Mouse (Mus musculus): ENCODE data around the gene Rad54l2. TPM values are rescaled to one million over a fixed set of nuclear protein-coding genes. Genes with fewer than 3 reads are reported as not detected.

Gene Rad54l2
- polyA plus RNA-seq, 1 experiment from 2014 or later = 5.2 TPM

- peak overlapping the region; percentile 87 for H3K27ac ChIP-seq (ENCODE audit: low read length)
- 17% methylated on average over 10 of the region's 10 CpGs for WGBS
- no peak for ATAC-seq
These were observed 369 bp upstream of the Rad54l2 start for GRCm38 (mm10) chr9:106789363-106789762.

DNA sequence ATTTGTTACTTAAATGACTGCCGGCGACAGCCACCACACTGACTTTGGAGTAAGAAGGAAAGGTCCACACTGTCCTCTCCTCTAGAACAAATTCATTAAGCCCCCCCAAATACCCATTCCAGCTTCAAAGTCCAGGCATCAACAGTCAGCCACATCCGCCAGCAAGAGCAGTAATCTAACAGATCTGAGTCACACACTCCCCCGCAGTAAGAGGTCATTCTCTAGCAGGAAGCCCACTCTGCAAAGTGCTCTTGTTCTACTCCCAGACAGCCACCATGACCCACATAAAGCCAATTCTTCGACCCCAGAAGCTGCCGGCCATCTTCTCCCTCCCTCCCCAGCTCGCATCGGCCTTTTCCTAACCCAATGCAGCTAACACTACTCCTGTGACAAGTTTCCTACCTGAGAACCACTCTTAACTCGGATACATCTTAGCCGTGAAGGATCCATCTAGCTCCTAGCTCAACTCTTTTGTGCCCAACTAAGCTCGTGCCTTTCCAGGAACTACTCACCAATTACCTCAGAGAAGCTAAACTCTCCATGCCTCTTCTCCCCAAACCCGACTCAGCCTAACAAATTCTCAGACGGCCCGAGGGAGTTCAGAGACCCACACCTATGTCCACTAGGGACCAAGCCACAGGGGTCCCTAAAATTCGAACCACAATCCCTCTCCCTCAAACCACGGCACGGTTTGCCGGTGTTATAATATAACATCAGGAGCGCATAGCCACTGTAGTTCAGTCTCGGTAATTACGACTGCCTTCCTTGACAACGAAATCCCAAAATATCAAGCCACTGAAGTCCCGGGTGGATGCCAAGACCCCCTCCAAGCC lies 799 bp downstream of the Rad54l2 start:
- H3K27ac ChIP-seq (ENCODE audit: low read length) = peak overlapping the region; percentile 87
- no peaks in the 10 kb centered on the region for H3K36me3 ChIP-seq (ENCODE audit: control insufficient read depth, insufficient read depth, low read length)
- no peaks in the 10 kb centered on the region for H3K9me3 ChIP-seq (replicated peaks; ENCODE audit: control insufficient read depth, low read length, poor library complexity, severe bottlenecking)
- H3K4me2 ChIP-seq (ENCODE audit: low read length) = peak overlapping the region; percentile 97
- 6% methylated on average over 23 of the region's 23 CpGs for WGBS
- H3K9ac ChIP-seq (ENCODE audit: low read depth, low read length) = peak overlapping the region; percentile 100
- peaks cover 23% of the 10 kb centered on the region for H3K4me1 ChIP-seq (ENCODE audit: control insufficient read depth, insufficient read depth, low read length)
- H3K27me3 ChIP-seq (ENCODE audit: control insufficient read depth, insufficient read depth, low read depth, low read length) = no peaks in the 10 kb centered on the region
- H3K4me3 ChIP-seq (ENCODE audit: low read depth, low read length) = peak overlapping the region; percentile 100
- peak; percentile 53; the same call in 1 of the 2 replicates for ATAC-seq

More at GRCm38 (mm10) chr9:106789363-106789762, 369 bp upstream of the Rad54l2 start:
- no peaks in the 10 kb centered on the region for H3K27me3 ChIP-seq (ENCODE audit: control insufficient read depth, insufficient read depth, low read depth, low read length)
- H3K4me3 ChIP-seq (ENCODE audit: low read depth, low read length) = peak overlapping the region; percentile 100
- no peaks in the 10 kb centered on the region for H3K36me3 ChIP-seq (ENCODE audit: control insufficient read depth, insufficient read depth, low read length)
- H3K9me3 ChIP-seq (replicated peaks; ENCODE audit: control insufficient read depth, low read length, poor library complexity, severe bottlenecking) = no peaks in the 10 kb centered on the region
- H3K4me1 ChIP-seq (ENCODE audit: control insufficient read depth, insufficient read depth, low read length) = peaks cover 23% of the 10 kb centered on the region
- peak overlapping the region; percentile 97 for H3K4me2 ChIP-seq (ENCODE audit: low read length)
- peak overlapping the region; percentile 100 for H3K9ac ChIP-seq (ENCODE audit: low read depth, low read length)

GRCm38 (mm10) chr9:106785206-106785605 lies 3.8 kb downstream of the Rad54l2 start:
- Histone ChIP-seq H3K4me1 (ENCODE audit: control insufficient read depth, insufficient read depth, low read length) (peaks cover 23% of the 10 kb centered on the region), H3K9ac (ENCODE audit: low read depth, low read length) (no peak overlapping the region), H3K36me3 (ENCODE audit: control insufficient read depth, insufficient read depth, low read length) (no peaks in the 10 kb centered on the region), H3K27ac (ENCODE audit: low read length) (no peak overlapping the region), H3K9me3 (replicated peaks; ENCODE audit: control insufficient read depth, low read length, poor library complexity, severe bottlenecking) (no peaks in the 10 kb centered on the region), H3K4me3 (ENCODE audit: low read depth, low read length) (no peak overlapping the region), H3K27me3 (ENCODE audit: control insufficient read depth, insufficient read depth, low read depth, low read length) (no peaks in the 10 kb centered on the region), H3K4me2 (ENCODE audit: low read length) (no peak overlapping the region)
- 91% methylated on average over 3 of the region's 3 CpGs for WGBS
- ATAC-seq = no peak

DNA sequence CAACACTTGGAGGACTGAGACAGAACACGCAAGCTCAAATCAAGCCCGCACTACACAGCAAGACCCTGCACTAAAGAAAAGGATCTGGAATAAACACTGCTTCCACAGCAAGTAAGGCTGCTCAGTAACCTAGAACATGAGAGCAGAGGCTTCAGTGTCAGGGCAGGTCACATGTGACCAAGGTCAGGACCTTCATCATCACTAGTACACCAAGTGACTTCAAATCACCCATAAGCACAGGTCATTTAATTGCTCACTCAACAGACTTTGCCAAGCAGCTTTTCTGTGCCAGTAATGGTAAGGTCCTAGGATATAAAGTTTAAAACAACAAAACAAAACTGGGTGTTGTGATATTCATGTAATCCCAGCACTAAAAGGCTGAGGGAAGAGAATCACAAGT lies 5.4 kb downstream of the Rad54l2 start:
- H3K9ac ChIP-seq (ENCODE audit: low read depth, low read length) = no peak overlapping the region
- no peak overlapping the region for H3K4me3 ChIP-seq (ENCODE audit: low read depth, low read length)
- no peak for ATAC-seq
- no peak overlapping the region for H3K4me2 ChIP-seq (ENCODE audit: low read length)
- no peaks in the 10 kb centered on the region for H3K36me3 ChIP-seq (ENCODE audit: control insufficient read depth, insufficient read depth, low read length)
- peaks cover 15% of the 10 kb centered on the region for H3K4me1 ChIP-seq (ENCODE audit: control insufficient read depth, insufficient read depth, low read length)
- H3K27me3 ChIP-seq (ENCODE audit: control insufficient read depth, insufficient read depth, low read depth, low read length) = no peaks in the 10 kb centered on the region
- WGBS = 97% methylated on average over 2 of the region's 2 CpGs
- H3K9me3 ChIP-seq (replicated peaks; ENCODE audit: control insufficient read depth, low read length, poor library complexity, severe bottlenecking) = no peaks in the 10 kb centered on the region
- H3K27ac ChIP-seq (ENCODE audit: low read length) = no peak overlapping the region

DNA sequence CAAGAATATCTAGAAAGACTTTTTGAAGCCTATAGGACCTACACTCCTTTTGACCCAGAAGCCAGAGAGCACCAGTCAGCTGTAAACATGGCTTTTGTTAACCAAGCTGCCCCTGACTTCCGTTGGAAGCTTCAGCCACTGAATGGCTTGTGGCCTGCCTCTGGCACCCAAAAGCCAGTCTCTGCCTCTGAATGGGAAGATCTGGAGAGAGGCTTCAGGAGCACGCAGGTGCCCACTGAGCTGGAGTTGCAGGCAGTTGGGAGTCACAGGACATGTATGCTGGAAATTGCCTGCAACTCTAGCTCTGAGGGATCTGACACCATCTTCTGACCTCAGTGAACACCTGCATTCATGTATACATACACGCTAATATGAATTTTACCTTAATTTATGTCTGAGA lies 8.9 kb downstream of the Rad54l2 start:
- Histone ChIP-seq H3K36me3 (ENCODE audit: control insufficient read depth, insufficient read depth, low read length) (no peaks in the 10 kb centered on the region), H3K4me2 (ENCODE audit: low read length) (no peak overlapping the region), H3K9me3 (replicated peaks; ENCODE audit: control insufficient read depth, low read length, poor library complexity, severe bottlenecking) (no peaks in the 10 kb centered on the region), H3K9ac (ENCODE audit: low read depth, low read length) (no peak overlapping the region), H3K27ac (ENCODE audit: low read length) (no peak overlapping the region), H3K4me1 (ENCODE audit: control insufficient read depth, insufficient read depth, low read length) (no peaks in the 10 kb centered on the region), H3K27me3 (ENCODE audit: control insufficient read depth, insufficient read depth, low read depth, low read length) (no peaks in the 10 kb centered on the region), H3K4me3 (ENCODE audit: low read depth, low read length) (no peak overlapping the region)
- ATAC-seq = no peak
- WGBS = 87% methylated on average over 3 of the region's 3 CpGs

DNA sequence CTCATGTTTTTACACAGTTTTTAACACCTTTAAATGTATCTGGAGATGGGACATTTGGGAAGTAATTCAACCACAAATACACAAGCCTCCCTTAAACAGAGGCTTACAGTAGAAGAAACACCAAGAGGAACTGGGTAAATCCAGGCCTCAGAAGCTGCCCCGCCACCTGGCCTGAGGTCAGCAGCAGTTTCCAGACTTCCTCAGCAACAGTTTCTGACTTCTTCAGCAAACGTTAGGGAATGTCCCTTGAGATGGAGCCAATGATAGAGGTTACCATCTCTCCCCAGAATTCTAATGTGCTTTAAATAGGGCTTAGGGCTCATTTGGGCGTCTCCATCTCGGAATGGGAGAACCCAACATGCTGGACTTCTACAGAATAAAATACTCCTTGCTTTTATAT lies 10.7 kb downstream of the Rad54l2 start:
- H3K4me3 ChIP-seq (ENCODE audit: low read depth, low read length) = no peak overlapping the region
- H3K36me3 ChIP-seq (ENCODE audit: control insufficient read depth, insufficient read depth, low read length) = no peaks in the 10 kb centered on the region
- no peak for ATAC-seq
- H3K9ac ChIP-seq (ENCODE audit: low read depth, low read length) = no peak overlapping the region
- no peak overlapping the region for H3K4me2 ChIP-seq (ENCODE audit: low read length)
- H3K4me1 ChIP-seq (ENCODE audit: control insufficient read depth, insufficient read depth, low read length) = no peaks in the 10 kb centered on the region
- H3K9me3 ChIP-seq (replicated peaks; ENCODE audit: control insufficient read depth, low read length, poor library complexity, severe bottlenecking) = no peaks in the 10 kb centered on the region
- no peaks in the 10 kb centered on the region for H3K27me3 ChIP-seq (ENCODE audit: control insufficient read depth, insufficient read depth, low read depth, low read length)
- 91% methylated on average over 4 of the region's 4 CpGs for WGBS
- no peak overlapping the region for H3K27ac ChIP-seq (ENCODE audit: low read length)

DNA sequence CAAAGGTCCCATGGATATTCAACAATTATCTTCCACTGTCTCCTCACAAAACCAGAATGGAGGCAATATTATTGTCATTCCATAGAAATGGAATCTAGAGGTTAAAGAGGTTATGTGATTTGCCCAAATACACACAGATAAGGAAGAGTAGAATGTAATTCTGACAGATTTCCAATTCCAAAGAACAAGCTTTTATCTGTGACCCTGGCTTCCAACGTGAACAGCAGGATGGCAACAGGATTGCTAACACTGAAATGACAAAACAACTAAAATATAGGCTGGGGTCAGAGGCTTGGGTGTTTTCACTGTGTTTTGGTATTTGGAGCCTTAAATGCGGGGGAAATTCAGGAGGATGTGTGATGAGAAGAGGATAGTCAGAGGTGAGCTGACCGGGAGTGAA lies 11.6 kb downstream of the Rad54l2 start:
- Histone ChIP-seq H3K27ac (ENCODE audit: low read length) (no peak overlapping the region), H3K4me2 (ENCODE audit: low read length) (no peak overlapping the region), H3K9ac (ENCODE audit: low read depth, low read length) (no peak overlapping the region), H3K36me3 (ENCODE audit: control insufficient read depth, insufficient read depth, low read length) (no peaks in the 10 kb centered on the region), H3K27me3 (ENCODE audit: control insufficient read depth, insufficient read depth, low read depth, low read length) (no peaks in the 10 kb centered on the region), H3K4me1 (ENCODE audit: control insufficient read depth, insufficient read depth, low read length) (no peaks in the 10 kb centered on the region), H3K9me3 (replicated peaks; ENCODE audit: control insufficient read depth, low read length, poor library complexity, severe bottlenecking) (no peaks in the 10 kb centered on the region), H3K4me3 (ENCODE audit: low read depth, low read length) (no peak overlapping the region)
- ATAC-seq = no peak
- 90% methylated on average over 3 of the region's 3 CpGs for WGBS

GRCm38 (mm10) chr9:106776116-106776515 lies 12.9 kb downstream of the Rad54l2 start:
- H3K4me3 ChIP-seq (ENCODE audit: low read depth, low read length) = no peak overlapping the region
- H3K36me3 ChIP-seq (ENCODE audit: control insufficient read depth, insufficient read depth, low read length) = no peaks in the 10 kb centered on the region
- H3K4me2 ChIP-seq (ENCODE audit: low read length) = no peak overlapping the region
- H3K9ac ChIP-seq (ENCODE audit: low read depth, low read length) = no peak overlapping the region
- no peaks in the 10 kb centered on the region for H3K27me3 ChIP-seq (ENCODE audit: control insufficient read depth, insufficient read depth, low read depth, low read length)
- no peak for ATAC-seq
- H3K27ac ChIP-seq (ENCODE audit: low read length) = no peak overlapping the region
- 94% methylated on average over 1 of the region's 1 CpGs for WGBS
- H3K9me3 ChIP-seq (replicated peaks; ENCODE audit: control insufficient read depth, low read length, poor library complexity, severe bottlenecking) = no peaks in the 10 kb centered on the region
- no peaks in the 10 kb centered on the region for H3K4me1 ChIP-seq (ENCODE audit: control insufficient read depth, insufficient read depth, low read length)

DNA sequence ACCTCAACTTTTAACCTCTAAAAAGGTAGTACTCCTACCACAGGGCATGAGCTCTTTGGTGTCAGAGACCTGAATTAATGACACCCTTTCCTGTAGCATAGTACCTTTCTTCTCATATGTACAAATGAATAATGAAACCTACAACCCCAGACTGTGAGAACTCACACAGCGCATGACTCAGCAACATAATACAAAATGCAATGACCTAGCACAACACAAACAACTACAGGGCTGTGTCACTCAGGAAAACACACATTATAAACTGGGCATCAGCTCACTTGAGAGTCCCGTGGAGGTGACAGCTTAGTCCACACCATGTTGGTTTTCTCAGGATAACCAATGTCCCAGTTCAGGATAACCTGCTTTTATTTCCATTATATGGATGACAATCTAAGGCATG lies 17.2 kb downstream of the Rad54l2 start:
- Histone ChIP-seq H3K4me3 (ENCODE audit: low read depth, low read length) (no peak overlapping the region), H3K9me3 (replicated peaks; ENCODE audit: control insufficient read depth, low read length, poor library complexity, severe bottlenecking) (no peaks in the 10 kb centered on the region), H3K4me2 (ENCODE audit: low read length) (no peak overlapping the region), H3K4me1 (ENCODE audit: control insufficient read depth, insufficient read depth, low read length) (no peaks in the 10 kb centered on the region), H3K36me3 (ENCODE audit: control insufficient read depth, insufficient read depth, low read length) (no peaks in the 10 kb centered on the region), H3K9ac (ENCODE audit: low read depth, low read length) (no peak overlapping the region), H3K27ac (ENCODE audit: low read length) (no peak overlapping the region), H3K27me3 (ENCODE audit: control insufficient read depth, insufficient read depth, low read depth, low read length) (no peaks in the 10 kb centered on the region)
- WGBS = 97% methylated on average over 2 of the region's 2 CpGs
- ATAC-seq = no peak
